Mouse (Mus musculus) liver, embryonic 14.5 days (tissue): ENCODE measurements at regions not wholly inside any gene's neighbourhood (a gene's known extent, or its start where the extent isn't known, plus 50 kb on each side); places are given as distances from the start of the nearest gene placed in this dataset.

Experiments
- CTCF ChIP-seq: IDR thresholded peaks from 2 replicates; pipeline ENCODE4 v1.5.1; 2016; ENCODE audit warnings: antibody characterized with exemption, low read depth, control low read depth
- EP300 ChIP-seq: IDR thresholded peaks from 2 replicates; pipeline ENCODE4 v1.6.1; 2016; ENCODE audit warnings: antibody characterized with exemption, low read depth

GRCm38 (mm10) chr13:102315921-102316692 lies 377.3 kb upstream of the Cd180 start:
- no peak for TF ChIP-seq CTCF
- no peak for TF ChIP-seq EP300
